In genomic region chr6:17418226-17418625, GRCm38 (mm10) we compare ENCODE assay signal across 30 mouse cellular contexts. TPM values are rescaled to one million over a fixed set of nuclear protein-coding genes. Genes with fewer than 3 reads are reported as not detected.
DNase-seq lines count a peak whose midpoint lies in the region; ATAC-seq and TF ChIP-seq lines count a peak whose summit lies in the region.
"Had no signal": no experiment of that assay in that cellular context is flagged by ENCODE, and none has a peak within 500 bp of the region (broad histone marks: within the 10 kb centered on the region; RNA-seq: fewer than 3 reads in every experiment).

No protein-coding gene starts in this region.

- no peaks in the 10 kb centered on the region for H3K27me3 ChIP-seq in forebrain, embryonic 16.5 days (replicated peaks; ENCODE audit: control insufficient read depth, insufficient read depth, low read length)
- no peaks in the 10 kb centered on the region for H3K27me3 ChIP-seq in forebrain, embryonic 10.5 days (ENCODE audit: poor library complexity, severe bottlenecking)
- no peaks in the 10 kb centered on the region for H3K27me3 ChIP-seq in intestine, embryonic 16.5 days (replicated peaks; ENCODE audit: control insufficient read depth, insufficient read depth, low read length)
- H3K27me3 ChIP-seq: embryonic facial prominence, embryonic 12.5 days; hindbrain, embryonic 15.5 days; liver, embryonic 15.5 days; lung, embryonic 15.5 days; stomach, embryonic 15.5 days had no signal

- TF ChIP-seq CTCF in layer of hippocampus, adult 2 months (conservative IDR thresholded peaks at IDR 0.05), result no peak

- ATAC-seq in forebrain, embryonic 16.5 days, result peak; percentile 54; the same call in 1 of the 2 replicates
- no peak for ATAC-seq in intestine, embryonic 16.5 days

- DNase-seq in forebrain, embryonic 10.5 days (ENCODE audit: extremely low spot score, low spot score), result no peak
- peak; percentile 11 to 51 for DNase-seq in layer of hippocampus, adult 2 months (ENCODE audit: low spot score in 2 of 2)
- no peak for DNase-seq in layer of hippocampus, adult 11-12 months (ENCODE audit: low spot score)
- peak; percentile 25 for DNase-seq in 3T3-L1 (ENCODE audit: low read depth, low spot score)
- DNase-seq in brain, adult 2 months (ENCODE audit: low read depth, low spot score), result peak; percentile 54
- DNase-seq in heart, postnatal 36 days, result no peak
- DNase-seq: adrenal gland, postnatal 14 days; B cell, adult 2 months; cerebellum, adult 11 months; cerebellum, postnatal 14 days; gastrocnemius, postnatal 10 days; kidney, postnatal 4 days; left cerebral cortex, postnatal 4 days; liver; lung, postnatal 4 days; midbrain, embryonic 14.5 days; right cerebral cortex, postnatal 4 days; thymus, adult 18-20 months; thymus, postnatal 36 days had no signal

- H3K4me2 ChIP-seq in forebrain, embryonic 16.5 days (ENCODE audit: low read length), result no peak overlapping the region
- no peak overlapping the region for H3K4me2 ChIP-seq in intestine, embryonic 16.5 days (ENCODE audit: low read depth, low read length)
- H3K4me2 ChIP-seq: embryonic facial prominence, embryonic 12.5 days; hindbrain, embryonic 15.5 days; liver, embryonic 15.5 days; lung, embryonic 15.5 days; stomach, embryonic 15.5 days had no signal

- no peak overlapping the region for H3K27ac ChIP-seq in forebrain, embryonic 16.5 days (ENCODE audit: low read length)
- H3K27ac ChIP-seq in forebrain, embryonic 10.5 days, result no peak overlapping the region
- H3K27ac ChIP-seq in layer of hippocampus, adult 2 months, result no peak overlapping the region
- no peak overlapping the region for H3K27ac ChIP-seq in intestine, embryonic 16.5 days (ENCODE audit: low read length)
- H3K27ac ChIP-seq: embryonic facial prominence, embryonic 12.5 days; heart, embryonic 10.5 days; hindbrain, embryonic 15.5 days; left cerebral cortex, adult 2 months; liver, embryonic 15.5 days; lung, embryonic 15.5 days; stomach, embryonic 15.5 days had no signal

- no peaks in the 10 kb centered on the region for H3K9me3 ChIP-seq in forebrain, embryonic 16.5 days (ENCODE audit: control insufficient read depth, low read length)
- H3K9me3 ChIP-seq in forebrain, embryonic 10.5 days, result no peaks in the 10 kb centered on the region
- H3K9me3 ChIP-seq in intestine, embryonic 16.5 days (ENCODE audit: control insufficient read depth, low read length), result no peaks in the 10 kb centered on the region
- H3K9me3 ChIP-seq: embryonic facial prominence, embryonic 12.5 days; heart, embryonic 10.5 days; hindbrain, embryonic 15.5 days; liver, embryonic 15.5 days; lung, embryonic 15.5 days; stomach, embryonic 15.5 days had no signal

- intact Hi-C loops in heart, postnatal 36 days (cut with DNase I), result no loop called here

- H3K36me3 ChIP-seq in forebrain, embryonic 16.5 days (ENCODE audit: control insufficient read depth, insufficient read depth), result no peaks in the 10 kb centered on the region
- H3K36me3 ChIP-seq in forebrain, embryonic 10.5 days (replicated peaks), result no peaks in the 10 kb centered on the region
- no peaks in the 10 kb centered on the region for H3K36me3 ChIP-seq in intestine, embryonic 16.5 days (ENCODE audit: control insufficient read depth, insufficient read depth, low read length)
- H3K36me3 ChIP-seq: embryonic facial prominence, embryonic 12.5 days; heart, embryonic 10.5 days; hindbrain, embryonic 15.5 days; liver, embryonic 15.5 days; lung, embryonic 15.5 days; stomach, embryonic 15.5 days had no signal

- H3K4me1 ChIP-seq in forebrain, embryonic 16.5 days (replicated peaks; ENCODE audit: control insufficient read depth, insufficient read depth, low read length), result no peaks in the 10 kb centered on the region; the same call in 1 of the 2 replicates
- no peaks in the 10 kb centered on the region for H3K4me1 ChIP-seq in forebrain, embryonic 10.5 days
- no peaks in the 10 kb centered on the region for H3K4me1 ChIP-seq in intestine, embryonic 16.5 days (ENCODE audit: control insufficient read depth, insufficient read depth, low read length)
- H3K4me1 ChIP-seq: embryonic facial prominence, embryonic 12.5 days; heart, embryonic 10.5 days; hindbrain, embryonic 15.5 days; liver, embryonic 15.5 days; lung, embryonic 15.5 days; stomach, embryonic 15.5 days had no signal

- H3K4me3 ChIP-seq in forebrain, embryonic 16.5 days (replicated peaks; ENCODE audit: low read length), result no peak overlapping the region
- H3K4me3 ChIP-seq in forebrain, embryonic 10.5 days, result no peak overlapping the region
- no peak overlapping the region for H3K4me3 ChIP-seq in layer of hippocampus, adult 2 months
- H3K4me3 ChIP-seq in intestine, embryonic 16.5 days (ENCODE audit: low read length), result no peak overlapping the region
- H3K4me3 ChIP-seq: embryonic facial prominence, embryonic 12.5 days; erythroblast, embryonic 14.5 days; heart, embryonic 10.5 days; hindbrain, embryonic 15.5 days; left cerebral cortex, adult 2 months; liver, embryonic 15.5 days; lung, embryonic 15.5 days; stomach, embryonic 15.5 days had no signal

- no peak overlapping the region for H3K9ac ChIP-seq in forebrain, embryonic 16.5 days (replicated peaks; ENCODE audit: low read depth, low read length)
- no peak overlapping the region for H3K9ac ChIP-seq in intestine, embryonic 16.5 days (ENCODE audit: low read depth, low read length)
- H3K9ac ChIP-seq: embryonic facial prominence, embryonic 12.5 days; hindbrain, embryonic 15.5 days; liver, embryonic 15.5 days; lung, embryonic 15.5 days; stomach, embryonic 15.5 days had no signal

- WGBS in forebrain, embryonic 16.5 days, result 38% methylated on average over 7 of the region's 7 CpGs
- 77% methylated on average over 7 of the region's 7 CpGs for WGBS in forebrain, embryonic 10.5 days
- WGBS in intestine, embryonic 16.5 days, result 79% methylated on average over 7 of the region's 7 CpGs

RNA-seq across cellular contexts. Expression of gene Met, which starts 45.4 kb away (rescaled TPM):
- 3.4 TPM in 2 replicates for polyA plus RNA-seq in forebrain, embryonic 16.5 days (2015; fragmentation: Nextera tagmentation; extraction: Ambion mirVana)
- 0.81 and 0.82 TPM in 2 replicates for polyA plus RNA-seq in forebrain, embryonic 10.5 days (2016; fragmentation: Nextera tagmentation; extraction: Ambion mirVana)
- total RNA-seq in layer of hippocampus, adult 2 months (2021), result 1 to 10 TPM; 3.9 to 4.7 TPM
- 10.5 and 14.1 TPM in 2 replicates for polyA plus RNA-seq in intestine, embryonic 16.5 days (2015; fragmentation: Nextera tagmentation; extraction: Ambion mirVana)
- 1 to 10 TPM; 1.5 to 2.7 TPM for total RNA-seq in heart, postnatal 36 days (2021)
- total RNA-seq: MEL had no signal
- polyA plus RNA-seq: erythroblast, embryonic 14.5 days had no signal

Comparison
In these comparisons a context has a peak if more than half of its experiments do, and no peak if none do; other contexts are left out.
1. DNase-seq: peak in layer of hippocampus, adult 2 months (2 of 2), 3T3-L1 (single experiment) and brain, adult 2 months (single experiment); none in forebrain, embryonic 10.5 days (single experiment), layer of hippocampus, adult 11-12 months (single experiment) and heart, postnatal 36 days (0 of 2).